Mouse (Mus musculus) intestine, embryonic 14.5 days (tissue): ENCODE measurements at regions not wholly inside any gene's neighbourhood (a gene's known extent, or its start where the extent isn't known, plus 50 kb on each side); places are given as distances from the start of the nearest gene placed in this dataset.

Experiments used
- ATAC-seq: fragments of 200-750 bp; cut with Nextera tagmentation; replicated peaks from 2 replicates; pipeline ENCODE4 v1.8.0; 2017; ENCODE audit warnings: low read depth, moderate number of reproducible peaks, moderate TSS enrichment, moderate library complexity; ENCODE audit not compliant: low FRiP score, low TSS enrichment
- DNase-seq: peaks from one replicate; pipeline ENCODE4 v3.0.0-alpha.2; 2018; ENCODE audit warnings: low spot score
- H3K27ac ChIP-seq: fragments of 300-500 bp; sonication (generic); 2 replicates; pipeline ENCODE4 v1.5.1; 2014; ENCODE audit warnings: low read depth, mild to moderate bottlenecking, control low read depth
- H3K27me3 ChIP-seq: fragments of 300-500 bp; sonication (generic); replicated peaks from 2 replicates; pipeline ENCODE4 v1.6.1; 2014; ENCODE audit warnings: low read length, control low read depth; ENCODE audit not compliant: control insufficient read depth, insufficient read depth
- H3K36me3 ChIP-seq: fragments of 300-500 bp; sonication (generic); 2 replicates; pipeline ENCODE4 v1.6.1; 2014; ENCODE audit warnings: low read length, control low read depth; ENCODE audit not compliant: control insufficient read depth, insufficient read depth
- H3K4me1 ChIP-seq: fragments of 300-500 bp; sonication (generic); replicated peaks from 2 replicates; pipeline ENCODE4 v1.6.1; 2014; ENCODE audit warnings: low read length, control low read depth, mixed read lengths; ENCODE audit not compliant: control insufficient read depth, insufficient read depth
- H3K4me2 ChIP-seq: fragments of 300-500 bp; sonication (generic); 2 replicates; pipeline ENCODE4 v1.6.1; 2014; ENCODE audit warnings: low read length
- H3K4me3 ChIP-seq: fragments of 300-500 bp; sonication (generic); 2 replicates; pipeline ENCODE4 v1.5.1; 2014; ENCODE audit warnings: low read depth, low read length, control low read depth, mixed read lengths
- H3K9ac ChIP-seq: fragments of 300-500 bp; sonication (generic); 2 replicates; pipeline ENCODE4 v1.6.1; 2014; ENCODE audit warnings: mild to moderate bottlenecking, low read length
- H3K9me3 ChIP-seq: fragments of 300-500 bp; sonication (generic); 2 replicates; pipeline ENCODE4 v1.6.1; 2016; ENCODE audit warnings: low read length, control low read depth; ENCODE audit not compliant: control insufficient read depth
- WGBS: fragments of 180-500 bp; shearing (Covaris S2); extraction: QIAGEN DNeasy Blood & Tissue Kit; methylation state at CpG from one replicate; pipeline ENCODE4 v1.1.7; 2014; 5-methylcytosine and 5-hydroxymethylcytosine counted together

DNA sequence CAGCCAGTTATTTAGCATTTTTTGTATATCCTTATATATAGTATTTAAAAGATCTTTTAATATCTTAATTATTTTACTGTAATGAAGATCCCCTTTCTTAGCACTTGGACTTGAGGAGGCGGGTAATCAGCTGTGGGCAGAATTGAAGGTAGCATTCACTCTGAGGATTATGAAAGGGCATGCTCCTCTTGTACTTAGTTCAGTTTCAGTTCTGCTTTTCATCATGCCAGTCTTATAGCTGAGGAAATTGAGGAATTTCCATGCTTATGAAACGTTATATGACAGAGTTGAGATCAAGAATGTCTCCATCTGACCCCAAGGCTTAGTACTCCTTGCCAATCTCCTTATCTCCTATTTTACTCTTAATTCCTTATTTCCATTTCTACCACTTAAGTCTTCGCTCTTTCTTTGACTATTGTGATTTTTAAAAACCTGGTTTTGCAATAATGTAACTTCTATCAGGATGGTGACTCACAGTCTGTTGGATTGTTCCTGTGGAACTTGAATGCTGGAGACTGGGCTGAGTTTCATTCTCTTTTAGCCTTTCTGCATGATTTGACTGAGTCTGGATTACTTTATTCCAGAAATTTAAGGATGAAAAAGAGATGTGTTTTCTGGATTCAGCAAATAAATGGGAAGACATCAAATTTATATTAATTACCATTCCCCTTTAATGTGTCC lies 133.6 kb downstream of the Papss1 start:
- Histone ChIP-seq H3K4me2 (no peak overlapping the region), H3K4me3 (no peak overlapping the region), H3K4me1 (no peaks in the 10 kb centered on the region), H3K9me3 (0 out of 2 replicates have a peak, but pooled peaks cover 2% of the 10 kb centered on the region), H3K9ac (no peak overlapping the region), H3K27ac (no peak overlapping the region), H3K27me3 (no peaks in the 10 kb centered on the region), H3K36me3 (no peaks in the 10 kb centered on the region)
- DNase-seq, result no peak
- no peak for ATAC-seq
- WGBS, result 83% methylated on average over 3 of the region's 3 CpGs

DNA sequence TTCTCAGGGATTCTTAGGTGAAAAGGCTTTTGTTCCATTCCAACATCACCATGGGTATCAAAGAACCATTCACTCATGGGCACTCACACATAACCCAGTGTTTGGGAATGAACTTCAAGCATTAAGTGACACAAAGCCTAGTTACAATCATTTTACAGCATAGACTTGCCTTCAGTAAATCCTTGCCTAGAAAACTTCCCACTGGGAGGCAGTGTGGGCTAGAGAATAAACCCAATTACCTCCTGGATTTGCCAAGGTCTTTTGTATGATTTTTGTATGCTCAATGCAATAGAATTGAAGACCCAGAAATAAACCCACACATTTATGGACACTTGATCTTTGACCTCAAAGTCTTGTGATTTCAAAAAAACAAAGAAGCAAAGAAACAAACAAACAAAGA lies 138.6 kb downstream of the Papss1 start:
- ATAC-seq, result no peak

DNA sequence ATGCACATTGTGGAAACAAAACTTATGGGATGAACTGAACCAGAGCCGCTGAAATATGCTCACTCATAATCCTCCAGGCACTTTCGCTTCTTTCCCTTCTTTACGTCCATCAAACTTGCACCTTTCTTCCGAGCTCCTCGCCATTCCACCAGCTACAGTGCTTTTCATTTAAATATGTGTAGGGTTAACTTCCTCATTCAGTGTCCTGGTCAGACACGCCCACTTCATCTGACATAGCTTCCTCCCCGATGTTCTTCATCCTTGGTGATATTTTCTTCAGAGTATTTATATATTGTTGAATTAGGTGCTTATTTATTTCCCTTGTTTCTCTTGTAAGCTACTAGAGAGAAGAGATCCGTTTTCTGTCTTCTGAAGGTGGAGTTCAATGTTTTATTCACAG lies 149.0 kb downstream of the Papss1 start:
- Histone ChIP-seq H3K4me1 (no peaks in the 10 kb centered on the region), H3K4me3 (no peak overlapping the region), H3K9me3 (no peaks in the 10 kb centered on the region), H3K4me2 (no peak overlapping the region), H3K36me3 (no peaks in the 10 kb centered on the region), H3K9ac (no peak overlapping the region), H3K27ac (no peak overlapping the region), H3K27me3 (no peaks in the 10 kb centered on the region)
- DNase-seq (peak; percentile 9), ATAC-seq (no peak)
- WGBS, result 89% methylated on average over 8 of the region's 8 CpGs

More for the DNA sequence above, 138.6 kb downstream of the Papss1 start:
- Histone ChIP-seq H3K4me3 (no peak overlapping the region), H3K4me1 (no peaks in the 10 kb centered on the region), H3K9ac (no peak overlapping the region), H3K27ac (no peak overlapping the region), H3K27me3 (no peaks in the 10 kb centered on the region), H3K9me3 (no peaks in the 10 kb centered on the region), H3K4me2 (no peak overlapping the region), H3K36me3 (no peaks in the 10 kb centered on the region)
- peak; percentile 50 for DNase-seq

DNA sequence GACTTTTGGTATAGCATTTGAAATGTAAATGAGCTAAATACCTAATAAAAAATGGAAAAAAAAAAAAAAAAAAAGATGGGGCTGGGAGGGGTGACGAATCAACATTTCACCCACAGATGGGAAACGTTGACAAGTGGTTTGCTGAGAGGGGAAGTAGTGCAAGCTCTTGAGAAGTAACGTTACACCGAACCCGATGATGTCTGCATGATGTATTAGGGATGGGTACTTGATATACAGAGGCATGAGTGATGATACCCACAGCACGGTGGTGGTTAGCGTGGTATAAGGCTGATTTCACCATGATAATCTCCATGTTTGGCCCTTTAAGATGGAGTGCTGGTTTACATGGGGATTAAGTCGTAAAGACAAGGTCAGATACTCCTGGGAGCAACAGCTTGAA lies 154.2 kb downstream of the Papss1 start:
- Histone ChIP-seq H3K9ac (no peak overlapping the region), H3K4me3 (no peak overlapping the region), H3K36me3 (no peaks in the 10 kb centered on the region), H3K9me3 (no peaks in the 10 kb centered on the region), H3K27me3 (no peaks in the 10 kb centered on the region), H3K4me2 (no peak overlapping the region), H3K27ac (no peak overlapping the region), H3K4me1 (no peaks in the 10 kb centered on the region)
- no peak for ATAC-seq
- WGBS, result 67% methylated on average over 8 of the region's 8 CpGs
- no peak for DNase-seq

DNA sequence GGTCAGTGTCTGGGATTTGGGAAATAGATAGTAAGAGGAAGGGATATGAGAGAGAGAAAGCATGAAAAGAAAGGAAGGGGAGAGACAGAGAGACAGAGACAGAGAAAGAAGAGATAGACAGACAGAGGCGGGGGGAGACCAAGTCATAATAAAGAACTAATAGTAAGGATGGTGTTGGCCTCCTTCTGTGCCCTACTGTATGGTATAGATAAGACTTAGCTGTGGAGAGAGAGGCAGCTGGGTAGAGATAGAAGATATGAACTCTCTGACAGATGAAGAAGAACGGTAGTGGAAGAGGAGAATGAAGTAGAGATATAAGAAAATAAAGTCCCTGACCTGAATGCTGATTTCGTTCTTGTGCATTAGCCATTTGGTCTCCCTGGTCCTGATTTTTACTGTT lies 164.1 kb downstream of the Papss1 start:
- H3K4me2 ChIP-seq, result no peak overlapping the region
- no peaks in the 10 kb centered on the region for H3K4me1 ChIP-seq
- no peak for ATAC-seq
- no peak overlapping the region for H3K4me3 ChIP-seq
- H3K9ac ChIP-seq, result no peak overlapping the region
- H3K27me3 ChIP-seq, result no peaks in the 10 kb centered on the region
- H3K36me3 ChIP-seq, result no peaks in the 10 kb centered on the region
- no peak for DNase-seq
- H3K27ac ChIP-seq, result no peak overlapping the region
- 93% methylated on average over 3 of the region's 3 CpGs for WGBS
- no peaks in the 10 kb centered on the region for H3K9me3 ChIP-seq

DNA sequence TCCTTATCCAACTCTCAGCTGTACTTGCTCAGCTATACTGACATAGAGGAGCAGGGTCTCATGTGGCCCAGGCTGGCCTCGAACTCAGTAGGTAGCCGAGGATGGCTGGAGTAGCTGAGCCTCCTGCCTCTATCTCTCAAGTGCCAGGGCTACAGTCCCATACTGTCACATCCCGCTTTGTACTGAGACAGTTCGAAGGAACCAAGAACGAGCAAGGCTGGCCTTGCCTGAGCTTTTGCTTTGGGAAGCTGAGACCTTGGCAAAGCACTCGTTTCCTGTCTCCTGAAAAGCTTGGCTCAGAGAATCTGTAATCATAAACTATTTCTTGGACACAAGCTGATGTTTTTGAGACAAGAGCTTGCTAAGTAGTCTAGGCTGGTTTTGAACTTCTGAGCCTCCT lies 169.7 kb downstream of the Papss1 start:
- Histone ChIP-seq H3K27ac (no peak overlapping the region), H3K9me3 (no peaks in the 10 kb centered on the region), H3K9ac (no peak overlapping the region), H3K27me3 (no peaks in the 10 kb centered on the region), H3K4me1 (no peaks in the 10 kb centered on the region; the same call in 1 of the 2 replicates), H3K36me3 (no peaks in the 10 kb centered on the region), H3K4me2 (no peak overlapping the region), H3K4me3 (no peak overlapping the region)
- WGBS, result 79% methylated on average over 6 of the region's 6 CpGs
- ATAC-seq, result no peak
- DNase-seq, result no peak

DNA sequence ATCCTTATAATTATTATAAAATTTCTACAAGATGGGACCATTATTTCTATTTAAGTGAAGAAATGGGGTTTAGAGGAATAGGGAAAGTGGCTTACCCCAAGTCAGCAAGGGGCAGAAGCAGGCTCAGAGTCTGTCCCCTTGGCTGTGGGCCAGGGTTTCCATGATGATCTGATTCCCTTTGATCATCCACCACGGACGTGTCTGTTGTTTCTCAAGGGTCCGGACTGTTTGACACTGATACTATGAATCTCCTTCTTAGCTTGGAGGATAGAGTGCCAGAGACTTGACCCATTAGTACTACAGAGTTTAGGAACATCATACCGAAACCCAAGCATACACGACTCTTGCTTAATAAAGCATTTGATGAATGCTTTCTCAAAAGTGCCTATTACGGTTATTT lies 172.9 kb downstream of the Papss1 start:
- Histone ChIP-seq H3K27ac (no peak overlapping the region), H3K4me2 (peak overlapping the region; percentile 13; the same call in 1 of the 2 replicates), H3K36me3 (no peaks in the 10 kb centered on the region), H3K9me3 (no peaks in the 10 kb centered on the region), H3K27me3 (no peaks in the 10 kb centered on the region), H3K9ac (no peak overlapping the region), H3K4me1 (no peaks in the 10 kb centered on the region; the same call in 1 of the 2 replicates), H3K4me3 (no peak overlapping the region)
- 21% methylated on average over 6 of the region's 6 CpGs for WGBS
- ATAC-seq (peak; percentile 60; the same call in 1 of the 2 replicates), DNase-seq (peak; percentile 70)

DNA sequence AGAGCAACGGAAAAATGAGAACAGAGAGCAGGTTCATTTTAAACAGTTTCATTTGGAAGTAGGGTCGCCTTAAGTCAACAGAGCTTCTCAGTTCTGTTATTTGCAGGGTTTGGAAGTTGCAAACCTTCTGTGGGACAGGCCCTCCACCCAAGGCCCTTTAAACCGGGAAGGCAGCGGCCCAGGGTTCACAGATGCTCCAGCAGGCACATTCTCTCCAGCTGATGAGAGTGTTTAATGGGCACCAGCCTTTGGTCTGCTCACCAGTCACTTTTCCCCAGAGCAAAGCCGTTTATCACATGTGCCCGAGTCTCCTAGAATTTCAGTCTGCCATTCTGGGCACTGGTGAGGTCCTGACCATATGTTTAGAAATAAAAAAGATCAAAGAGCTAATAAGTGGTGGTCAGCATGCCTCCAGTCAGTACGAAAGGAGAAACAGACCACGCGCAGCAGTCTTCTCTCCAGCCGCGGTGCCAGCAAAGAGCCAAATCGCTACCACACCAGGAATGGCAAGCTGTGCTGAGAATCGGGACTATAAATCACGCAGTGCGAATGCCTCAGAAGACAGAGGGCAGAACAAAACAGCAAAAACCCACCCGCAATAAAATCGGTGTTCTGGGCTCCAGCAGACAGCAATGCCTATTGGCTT lies 173.5 kb downstream of the Papss1 start:
- H3K9me3 ChIP-seq, result no peaks in the 10 kb centered on the region
- no peaks in the 10 kb centered on the region for H3K36me3 ChIP-seq
- H3K4me1 ChIP-seq, result no peaks in the 10 kb centered on the region; the same call in 1 of the 2 replicates
- no peak for ATAC-seq
- H3K4me2 ChIP-seq, result peak overlapping the region; percentile 13; the same call in 1 of the 2 replicates
- no peaks in the 10 kb centered on the region for H3K27me3 ChIP-seq
- H3K27ac ChIP-seq, result peak overlapping the region; percentile 23
- no peak for DNase-seq
- H3K9ac ChIP-seq, result no peak overlapping the region
- H3K4me3 ChIP-seq, result no peak overlapping the region
- 36% methylated on average over 17 of the region's 17 CpGs for WGBS

DNA sequence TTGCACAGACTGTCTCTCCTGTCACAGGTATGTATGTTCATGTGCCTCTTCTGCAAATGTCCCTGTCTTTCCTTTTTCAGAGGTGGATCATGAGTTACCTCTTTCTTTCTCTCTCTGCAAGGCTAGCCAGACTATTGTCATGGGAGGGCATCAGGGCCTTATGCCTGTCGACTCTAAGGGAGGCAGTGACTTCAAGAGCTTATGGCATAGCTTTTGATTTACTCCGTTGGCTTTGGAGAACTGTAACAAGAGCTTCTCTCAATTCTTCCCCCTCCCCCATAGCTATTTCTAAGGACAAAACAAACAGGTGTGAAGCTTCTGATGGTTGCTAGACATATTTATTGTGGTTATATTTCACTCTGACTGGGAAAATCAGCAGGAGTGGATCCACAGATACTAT lies 191.0 kb downstream of the Papss1 start:
- Histone ChIP-seq H3K9ac (no peak overlapping the region), H3K9me3 (peaks cover 8% of the 10 kb centered on the region; the same call in 1 of the 2 replicates), H3K27me3 (no peaks in the 10 kb centered on the region), H3K4me3 (no peak overlapping the region), H3K27ac (no peak overlapping the region), H3K4me1 (no peaks in the 10 kb centered on the region), H3K4me2 (no peak overlapping the region), H3K36me3 (no peaks in the 10 kb centered on the region)
- 41% methylated on average over 2 of the region's 2 CpGs for WGBS
- ATAC-seq (no peak), DNase-seq (no peak)
